11 mouse cellular contexts compared by ENCODE assay signal in the genomic region with DNA sequence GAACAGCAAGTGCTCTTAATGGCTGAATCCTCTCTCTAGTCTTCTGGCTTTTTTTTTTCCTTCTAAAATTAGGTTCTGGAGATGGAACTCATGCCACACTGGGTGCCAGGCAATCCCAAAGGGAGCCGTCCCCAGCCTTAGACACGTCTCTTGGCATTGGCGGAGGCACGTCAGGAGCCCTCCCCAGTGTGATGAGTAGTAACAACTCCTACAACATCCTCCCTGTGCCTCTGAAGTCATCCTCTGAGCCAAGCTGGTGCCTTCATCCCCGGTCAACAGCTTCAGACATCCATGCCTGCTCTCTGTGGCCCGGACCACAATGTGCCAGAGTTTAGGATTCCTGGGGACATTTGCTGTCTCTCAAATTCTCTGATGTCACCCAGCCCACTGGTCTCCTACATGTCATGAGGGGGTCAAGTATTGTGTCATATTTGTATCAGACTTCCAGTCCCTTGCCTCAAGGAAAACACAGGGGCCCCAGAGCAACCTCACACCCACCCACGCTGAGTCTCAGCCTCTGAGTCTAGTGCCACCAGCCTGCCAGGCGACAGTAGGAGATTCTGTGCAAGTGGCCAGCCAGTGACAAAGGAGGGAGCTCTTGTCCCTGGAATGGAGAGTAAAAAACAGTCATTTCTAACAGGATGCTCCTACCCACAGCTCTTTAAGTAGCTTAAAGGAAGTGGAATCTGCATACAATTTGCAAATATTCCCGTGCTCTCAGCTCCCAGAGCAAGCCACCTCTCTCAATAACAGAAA.
DNase-seq lines count a peak whose midpoint lies in the region; ATAC-seq and TF ChIP-seq lines count a peak whose summit lies in the region.
"Had no signal": no experiment of that assay in that cellular context is flagged by ENCODE, and none has a peak within 500 bp of the region (broad histone marks: within the 10 kb centered on the region; RNA-seq: fewer than 3 reads in every experiment).

No protein-coding gene starts in this region.

- ATAC-seq in forebrain, embryonic 13.5 days = no peak
- ATAC-seq in kidney, embryonic 14.5 days (ENCODE audit: low FRiP score, low TSS enrichment) = no peak
- no peak for ATAC-seq in stomach, postnatal 0 days (ENCODE audit: low FRiP score, low TSS enrichment)

- H3K9ac ChIP-seq in forebrain, embryonic 13.5 days = peak overlapping the region; percentile 34; the same call in 1 of the 2 replicates
- no peak overlapping the region for H3K9ac ChIP-seq in kidney, embryonic 14.5 days (ENCODE audit: low read depth, low read length)
- no peak overlapping the region for H3K9ac ChIP-seq in stomach, postnatal 0 days (ENCODE audit: low read length)
- H3K9ac ChIP-seq: lung, embryonic 15.5 days had no signal

- H3K4me2 ChIP-seq in forebrain, embryonic 13.5 days = peak overlapping the region; percentile 17; the same call in 1 of the 2 replicates
- no peak overlapping the region for H3K4me2 ChIP-seq in kidney, embryonic 14.5 days (replicated peaks; ENCODE audit: low read depth, low read length)
- H3K4me2 ChIP-seq in stomach, postnatal 0 days (replicated peaks; ENCODE audit: low read depth) = no peak overlapping the region
- H3K4me2 ChIP-seq: lung, embryonic 15.5 days had no signal

- no peak overlapping the region for H3K27ac ChIP-seq in cortical plate, adult 2 months (ENCODE audit: insufficient read depth, low read length)
- H3K27ac ChIP-seq in forebrain, embryonic 13.5 days = no peak overlapping the region
- H3K27ac ChIP-seq in olfactory bulb, adult 2 months (ENCODE audit: insufficient read depth, low read depth, low read length) = peak overlapping the region; percentile 5; the same call in 1 of the 2 replicates
- no peak overlapping the region for H3K27ac ChIP-seq in kidney, embryonic 14.5 days (ENCODE audit: low read depth, low read length)
- no peak overlapping the region for H3K27ac ChIP-seq in stomach, postnatal 0 days (replicated peaks)
- H3K27ac ChIP-seq: heart, embryonic 10.5 days; limb, embryonic 10.5 days; lung, embryonic 15.5 days had no signal

- intact Hi-C loops in left cerebral cortex, postnatal 14 days (cut with DNase I) = loop anchor here (10.0 kb wide), 1 partner anchor 233 kb away; no protein-coding TSS in a partner anchor

- DNase-seq in left cerebral cortex, postnatal 14 days (ENCODE audit: low spot score in 2 of 2) = peak; percentile 58 to 80
- DNase-seq in urinary bladder, postnatal 36 days (ENCODE audit: low spot score in 2 of 2) = no peak
- no peak for DNase-seq in kidney, adult 8-10 months
- no peak for DNase-seq in stomach, postnatal 0 days (ENCODE audit: low spot score)

- peaks cover 4% of the 10 kb centered on the region; the same call in 1 of the 2 replicates for H3K27me3 ChIP-seq in forebrain, embryonic 13.5 days
- H3K27me3 ChIP-seq in kidney, embryonic 14.5 days (ENCODE audit: control insufficient read depth, insufficient read depth, low read length) = no peaks in the 10 kb centered on the region
- H3K27me3 ChIP-seq in stomach, postnatal 0 days (ENCODE audit: control insufficient read depth, insufficient read depth, low read length) = no peaks in the 10 kb centered on the region
- H3K27me3 ChIP-seq: lung, embryonic 15.5 days had no signal

- peaks cover 10% of the 10 kb centered on the region for H3K4me1 ChIP-seq in cortical plate, adult 2 months (ENCODE audit: control insufficient read depth, insufficient read depth, low read length)
- H3K4me1 ChIP-seq in forebrain, embryonic 13.5 days = peaks cover 41% of the 10 kb centered on the region
- H3K4me1 ChIP-seq in olfactory bulb, adult 2 months (ENCODE audit: control insufficient read depth, insufficient read depth, low read length) = peaks cover 50% of the 10 kb centered on the region
- H3K4me1 ChIP-seq in kidney, embryonic 14.5 days (ENCODE audit: control insufficient read depth, insufficient read depth, low read length) = peaks cover 8% of the 10 kb centered on the region; the same call in 1 of the 2 replicates
- H3K4me1 ChIP-seq in stomach, postnatal 0 days (replicated peaks; ENCODE audit: control insufficient read depth, insufficient read depth) = no peaks in the 10 kb centered on the region

- no peak for TF ChIP-seq POLR2A in cortical plate, adult 2 months (IDR thresholded peaks at IDR 0.05; ENCODE audit: extremely low read depth, insufficient read depth, low read length)
- TF ChIP-seq POLR2A in olfactory bulb, adult 2 months (IDR thresholded peaks at IDR 0.05; ENCODE audit: insufficient read depth, low read depth, low read length) = no peak

- no peaks in the 10 kb centered on the region for H3K36me3 ChIP-seq in forebrain, embryonic 13.5 days (ENCODE audit: poor library complexity, severe bottlenecking)
- H3K36me3 ChIP-seq in kidney, embryonic 14.5 days (ENCODE audit: control insufficient read depth, insufficient read depth, low read length) = no peaks in the 10 kb centered on the region
- H3K36me3 ChIP-seq in stomach, postnatal 0 days (ENCODE audit: control insufficient read depth, insufficient read depth, low read length) = no peaks in the 10 kb centered on the region
- H3K36me3 ChIP-seq: heart, embryonic 10.5 days; limb, embryonic 10.5 days; lung, embryonic 15.5 days had no signal

- TF ChIP-seq EP300 in stomach, postnatal 0 days (optimal IDR thresholded peaks at IDR 0.05) = no peak

- no peaks in the 10 kb centered on the region for H3K9me3 ChIP-seq in forebrain, embryonic 13.5 days (replicated peaks)
- H3K9me3 ChIP-seq in kidney, embryonic 14.5 days (ENCODE audit: control insufficient read depth, low read length) = no peaks in the 10 kb centered on the region
- no peaks in the 10 kb centered on the region for H3K9me3 ChIP-seq in stomach, postnatal 0 days (ENCODE audit: control insufficient read depth, low read length)
- H3K9me3 ChIP-seq: heart, embryonic 10.5 days; limb, embryonic 10.5 days; lung, embryonic 15.5 days had no signal

- H3K4me3 ChIP-seq in cortical plate, adult 2 months (ENCODE audit: insufficient read depth, low read length) = no peak overlapping the region
- H3K4me3 ChIP-seq in forebrain, embryonic 13.5 days = no peak overlapping the region
- no peak overlapping the region for H3K4me3 ChIP-seq in olfactory bulb, adult 2 months (ENCODE audit: insufficient read depth, low read depth, low read length)
- no peak overlapping the region for H3K4me3 ChIP-seq in kidney, embryonic 14.5 days (ENCODE audit: low read length)
- no peak overlapping the region for H3K4me3 ChIP-seq in stomach, postnatal 0 days (ENCODE audit: low read depth, low read length)
- H3K4me3 ChIP-seq: heart, embryonic 10.5 days; limb, embryonic 10.5 days; lung, embryonic 15.5 days had no signal

- WGBS in forebrain, embryonic 13.5 days = 66% methylated on average over 9 of the region's 9 CpGs
- WGBS in olfactory bulb, adult 2 months = 45% methylated on average over 9 of the region's 9 CpGs
- 67% methylated on average over 9 of the region's 9 CpGs for WGBS in kidney, embryonic 14.5 days
- 63% methylated on average over 9 of the region's 9 CpGs for WGBS in stomach, postnatal 0 days

- 0 out of 2 replicates have a peak, but pooled peaks have one; percentile 22 for TF ChIP-seq CTCF in cortical plate, adult 2 months (IDR thresholded peaks at IDR 0.05; ENCODE audit: extremely low read depth, insufficient read depth, low read length)
- TF ChIP-seq CTCF in olfactory bulb, adult 2 months (IDR thresholded peaks at IDR 0.05; ENCODE audit: insufficient read depth, low read depth, low read length) = no peak
- TF ChIP-seq CTCF in stomach, postnatal 0 days (IDR thresholded peaks at IDR 0.05; ENCODE audit: low read depth) = no peak

Comparison
In these comparisons a context has a peak if more than half of its experiments do, and no peak if none do; other contexts are left out.
1. DNase-seq: peak in left cerebral cortex, postnatal 14 days (2 of 2); none in urinary bladder, postnatal 36 days (0 of 2), kidney, adult 8-10 months (0 of 2) and stomach, postnatal 0 days (single experiment).